Mouse (Mus musculus) kidney, adult 2 months (tissue): Measurements from ENCODE around the gene Zscan18.

ENCODE experiments used
- CTCF ChIP-seq: fragments of 200-500 bp; conservative IDR thresholded peaks from 2 replicates; pipeline ENCODE4 v1.5.1; 2011; ENCODE audit warnings: low read depth, mild to moderate bottlenecking, control low read depth, low read length, moderate library complexity, mixed read lengths; ENCODE audit not compliant: insufficient read depth, insufficient read length
- POLR2A ChIP-seq: fragments of 200-500 bp; IDR thresholded peaks from one replicate; pipeline ENCODE4 v1.6.1; 2011; ENCODE audit warnings: low read depth, low read length, control low read depth

- no peak for TF ChIP-seq CTCF
- TF ChIP-seq POLR2A, result no peak
Observed at GRCm38 (mm10) chr7:12780151-12780830, 23.1 kb downstream of the Zscan18 start.
